Mouse (Mus musculus) small intestine, adult 2 months (tissue): ENCODE data around the gene Sh2d1b1.

Experiments
- CTCF ChIP-seq: fragments of 200-500 bp; IDR thresholded peaks from 2 replicates; pipeline ENCODE4 v1.5.1; 2012; ENCODE audit warnings: low read depth, mild to moderate bottlenecking, control low read depth, inconsistent platforms, low read length, moderate library complexity, mixed read lengths; ENCODE audit not compliant: insufficient replicate concordance, insufficient read length; ENCODE audit errors: extremely low read depth
- POLR2A ChIP-seq: fragments of 200-500 bp; IDR thresholded peaks from 2 replicates; pipeline ENCODE4 v1.6.1; 2012; ENCODE audit warnings: low read depth, mild to moderate bottlenecking, control low read depth, inconsistent platforms, low read length, moderate library complexity

GRCm38 (mm10) chr1:170273252-170273651, 3.9 kb upstream of the Sh2d1b1 start:
- TF ChIP-seq CTCF (no peak), POLR2A (no peak)
